Mouse (Mus musculus) bone marrow, adult 2 months (tissue): Measurements from ENCODE around the gene Gm49373. TPM values are rescaled to one million over a fixed set of nuclear protein-coding genes. Genes with fewer than 3 reads are reported as not detected.
"Not testable (repeated sequence)": the region's sequence is repeated elsewhere in the genome, so short reads cannot be mapped to it uniquely, and the experiment has no call there.

Experiments
- H3K27ac ChIP-seq: fragments of 200-500 bp; 2 replicates; pipeline ENCODE4 v1.5.1; 2012; ENCODE audit warnings: low read depth, mild to moderate bottlenecking, control low read depth, inconsistent platforms, low read length; ENCODE audit not compliant: control insufficient read depth, poor library complexity, insufficient read depth
- H3K4me1 ChIP-seq: fragments of 200-500 bp; 2 replicates; pipeline ENCODE4 v1.6.1; 2011; ENCODE audit warnings: low read length; ENCODE audit not compliant: control insufficient read depth, insufficient read depth
- H3K4me3 ChIP-seq: fragments of 200-500 bp; replicated peaks from 2 replicates; pipeline ENCODE3; 2011; ENCODE audit warnings: mild to moderate bottlenecking, low read depth, low read length, control low read depth; ENCODE audit not compliant: control insufficient read depth
- CTCF ChIP-seq: fragments of 200-500 bp; IDR thresholded peaks from 2 replicates; pipeline ENCODE4 v1.5.1; 2011; ENCODE audit warnings: low read length, control low read depth; ENCODE audit not compliant: control insufficient read depth, insufficient read depth
- POLR2A ChIP-seq: fragments of 200-500 bp; IDR thresholded peaks from 2 replicates; pipeline ENCODE4 v1.6.1; 2011; ENCODE audit warnings: low read depth, mild to moderate bottlenecking, control low read depth, low read length, borderline replicate concordance; ENCODE audit not compliant: control insufficient read depth
- WGBS: fragments of 180-500 bp; shearing (Covaris S2); methylation state at CpG from one replicate; pipeline ENCODE4 v1.1.7; 2018; 5-methylcytosine and 5-hydroxymethylcytosine counted together
- polyA plus RNA-seq: library from polyadenylated mRNA; stranded (reverse); fragments of >200 nt; gene quantifications from 2 replicates; pipeline ENCODE4 v1.2.4, GENCODE M21; 2011; ENCODE audit warnings: low replicate concordance; ENCODE audit not compliant: missing spikeins, insufficient read depth, insufficient read length

Gene Gm49373
- polyA plus RNA-seq, 1 experiment: 1.7 TPM

DNA sequence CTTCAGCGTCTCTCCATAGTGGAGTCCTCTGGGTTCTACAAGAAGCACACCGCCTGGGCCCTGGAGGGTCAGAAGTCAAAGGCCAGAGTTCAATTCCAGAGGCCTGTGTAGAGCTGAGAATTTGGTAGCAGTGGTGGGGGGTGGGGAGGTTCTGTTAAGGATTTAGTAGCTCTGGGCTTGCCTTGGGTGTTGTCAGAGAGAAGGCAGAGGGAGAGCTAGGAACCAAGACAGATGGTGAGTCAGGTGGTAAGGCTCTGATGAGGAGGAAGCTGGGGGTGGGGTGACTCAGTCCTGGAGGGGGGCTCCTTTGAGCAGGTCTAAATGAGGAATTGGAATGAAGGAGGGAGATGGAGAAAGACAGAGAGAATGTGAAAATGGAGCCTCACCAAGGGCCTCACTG is 10.0 kb downstream of the Gm49373 start:
- Histone ChIP-seq H3K4me3 (no peak overlapping the region), H3K27ac (no peak overlapping the region), H3K4me1 (no peaks in the 10 kb centered on the region)
- TF ChIP-seq CTCF: no peak
- no peak for TF ChIP-seq POLR2A
- WGBS: 92% methylated on average over 2 of the region's 2 CpGs

DNA sequence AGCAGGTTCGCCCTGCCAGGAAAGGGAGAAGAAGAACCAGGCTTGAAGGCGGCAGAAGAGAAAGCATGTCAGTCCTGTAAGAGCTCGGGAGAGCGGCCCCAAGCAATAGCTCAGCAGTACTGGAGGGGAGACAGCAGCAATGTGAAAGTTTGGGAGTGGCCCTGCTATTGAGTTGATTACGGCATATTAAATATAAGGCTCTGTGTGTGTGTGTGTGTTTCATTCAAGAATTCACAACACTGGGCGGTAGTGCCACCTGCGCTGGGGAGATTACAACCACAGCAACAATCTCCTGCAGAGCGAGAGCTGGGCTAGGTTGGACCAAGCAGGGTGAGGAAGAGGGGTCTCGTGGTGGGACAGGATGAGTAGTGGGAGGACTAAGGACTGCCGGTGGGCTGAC is 21.3 kb downstream of the Gm49373 start:
- Histone ChIP-seq H3K4me1 (no peaks in the 10 kb centered on the region), H3K27ac (no peak overlapping the region), H3K4me3 (no peak overlapping the region)
- WGBS: 55% methylated on average over 10 of the region's 10 CpGs
- no peak for TF ChIP-seq POLR2A
- TF ChIP-seq CTCF: no peak

DNA sequence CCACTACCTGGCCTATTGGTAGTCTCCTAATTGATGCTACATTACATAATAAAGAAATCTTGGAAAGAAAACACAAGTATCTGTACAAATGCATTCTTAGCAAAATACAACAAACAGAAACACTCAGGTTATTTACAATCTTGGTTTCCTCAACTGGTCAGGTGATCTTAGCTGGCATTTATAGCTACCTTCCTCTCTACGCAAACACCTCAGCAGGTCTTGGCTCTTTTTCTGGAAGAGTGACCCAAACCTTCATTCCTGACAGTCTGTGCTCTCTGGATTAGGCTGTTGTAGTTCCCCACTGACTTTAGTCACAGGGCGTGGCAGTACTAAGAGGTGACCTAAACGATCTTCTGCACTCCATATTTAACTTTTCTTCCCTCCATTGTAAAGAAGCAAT is 27.7 kb downstream of the Gm49373 start:
- TF ChIP-seq POLR2A: no peak
- Histone ChIP-seq H3K4me1 (no peaks in the 10 kb centered on the region), H3K4me3 (no peak overlapping the region), H3K27ac (no peak overlapping the region)
- WGBS: 70% methylated on average over 3 of the region's 3 CpGs

GRCm38 (mm10) chr9:21044785-21045184 is 28.1 kb downstream of the Gm49373 start:
- 68% methylated on average over 1 of the region's 1 CpGs for WGBS
- H3K4me3 ChIP-seq, H3K27ac ChIP-seq, H3K4me1 ChIP-seq: not testable (repeated sequence)

DNA sequence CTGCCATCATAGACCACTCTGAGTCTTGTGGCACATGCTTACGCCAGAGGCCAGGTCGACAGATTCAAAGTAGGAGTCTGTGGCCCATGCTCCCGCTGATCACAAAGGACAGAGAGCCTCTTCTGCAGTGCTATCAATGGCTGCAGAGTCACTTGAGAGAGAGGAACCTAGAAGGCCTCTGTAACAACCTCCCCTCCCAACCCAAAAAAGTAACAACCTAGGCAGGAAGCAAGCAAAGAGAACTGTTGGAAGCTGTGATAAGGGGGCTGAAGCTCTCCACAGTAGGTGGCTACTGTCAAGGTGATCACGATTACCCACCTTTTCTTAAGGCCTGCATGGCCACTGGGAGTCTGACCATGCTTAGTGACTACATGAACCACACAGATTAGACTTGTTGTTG is 29.3 kb downstream of the Gm49373 start:
- TF ChIP-seq CTCF (no peak), POLR2A (no peak)
- Histone ChIP-seq H3K4me1 (no peaks in the 10 kb centered on the region; the same call in 1 of the 2 replicates), H3K27ac (no peak overlapping the region), H3K4me3 (no peak overlapping the region)
- 72% methylated on average over 4 of the region's 4 CpGs for WGBS

DNA sequence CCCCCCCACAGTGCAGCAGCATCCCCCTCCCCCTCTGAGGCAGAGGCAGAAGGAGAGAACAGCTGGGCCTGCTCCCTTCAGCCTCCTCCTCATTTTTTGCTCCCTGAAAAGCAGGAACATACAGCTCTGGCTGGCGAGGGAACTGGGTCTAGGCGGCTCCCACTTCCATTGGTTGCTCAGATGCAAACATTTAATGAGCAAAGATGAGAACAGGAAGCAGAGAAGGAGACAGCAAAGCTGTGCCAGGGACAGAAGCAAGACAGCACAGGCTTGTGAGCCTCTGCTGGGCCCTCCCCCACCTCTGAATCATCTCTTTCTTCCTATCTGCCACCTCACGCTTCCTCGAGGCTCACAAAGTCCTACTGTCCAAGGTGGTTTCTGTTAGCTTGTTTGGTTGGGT is 31.6 kb downstream of the Gm49373 start:
- no peak overlapping the region for H3K27ac ChIP-seq
- 56% methylated on average over 4 of the region's 4 CpGs for WGBS
- no peak overlapping the region for H3K4me3 ChIP-seq
- no peaks in the 10 kb centered on the region; the same call in 1 of the 2 replicates for H3K4me1 ChIP-seq
- TF ChIP-seq CTCF (no peak), POLR2A (no peak)

- 47% methylated on average over 3 of the region's 3 CpGs for WGBS
- Histone ChIP-seq H3K4me1 (no peaks in the 10 kb centered on the region; the same call in 1 of the 2 replicates), H3K27ac (no peak overlapping the region), H3K4me3 (no peak overlapping the region)
- TF ChIP-seq CTCF: no peak
- TF ChIP-seq POLR2A: no peak
These were observed 33.1 kb downstream of the Gm49373 start for GRCm38 (mm10) chr9:21039779-21040178.

GRCm38 (mm10) chr9:21037481-21037891 is 35.4 kb downstream of the Gm49373 start:
- H3K4me3 ChIP-seq: no peak overlapping the region
- H3K27ac ChIP-seq: no peak overlapping the region
- no peaks in the 10 kb centered on the region; the same call in 1 of the 2 replicates for H3K4me1 ChIP-seq
- 7% methylated on average over 31 of the region's 31 CpGs for WGBS
- no peak for TF ChIP-seq CTCF
- no peak for TF ChIP-seq POLR2A

- WGBS: 10% methylated on average over 22 of the region's 22 CpGs
- Histone ChIP-seq H3K27ac (no peak overlapping the region), H3K4me3 (no peak overlapping the region), H3K4me1 (no peaks in the 10 kb centered on the region; the same call in 1 of the 2 replicates)
- TF ChIP-seq POLR2A (no peak), CTCF (no peak)
These were observed 36.2 kb downstream of the Gm49373 start for GRCm38 (mm10) chr9:21036666-21037065.

DNA sequence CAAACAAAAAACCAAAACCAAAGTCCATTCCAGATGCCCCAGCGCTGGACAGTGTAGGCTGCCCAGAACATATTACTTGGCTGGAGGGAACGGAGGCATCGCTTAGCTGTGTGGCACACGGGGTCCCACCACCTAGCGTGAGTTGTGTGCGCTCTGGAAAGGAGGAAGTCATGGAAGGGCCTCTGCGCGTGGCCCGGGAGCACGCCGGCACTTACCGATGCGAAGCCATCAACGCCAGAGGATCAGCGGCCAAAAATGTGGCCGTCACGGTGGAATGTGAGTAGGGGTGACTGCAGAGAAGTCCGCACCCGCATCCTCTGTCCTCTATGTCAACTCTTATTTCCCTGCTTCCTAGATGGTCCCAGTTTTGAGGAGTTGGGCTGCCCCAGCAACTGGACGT is 36.7 kb downstream of the Gm49373 start:
- H3K4me1 ChIP-seq: no peaks in the 10 kb centered on the region; the same call in 1 of the 2 replicates
- TF ChIP-seq POLR2A: no peak
- no peak for TF ChIP-seq CTCF

More for the DNA sequence above, 36.7 kb downstream of the Gm49373 start:
- WGBS: 8% methylated on average over 20 of the region's 20 CpGs
- Histone ChIP-seq H3K27ac (no peak overlapping the region), H3K4me3 (no peak overlapping the region)
